Mouse (Mus musculus) midbrain, postnatal 0 days (tissue): ENCODE data around the gene Itga8. TPM values are rescaled to one million over a fixed set of nuclear protein-coding genes. Genes with fewer than 3 reads are reported as not detected.

Experiments used
- ATAC-seq: fragments of 200-750 bp; cut with Nextera tagmentation; 2 replicates; pipeline ENCODE4 v1.8.0; 2017; ENCODE audit warnings: moderate number of reproducible peaks, mild to moderate bottlenecking, moderate TSS enrichment, moderate library complexity; ENCODE audit not compliant: low FRiP score
- DNase-seq: peaks from one replicate; pipeline ENCODE4 v3.0.0-alpha.2; 2015; ENCODE audit warnings: low spot score
- H3K27ac ChIP-seq: fragments of 300-500 bp; sonication (generic); 2 replicates; pipeline ENCODE4 v1.5.1; 2014; ENCODE audit warnings: low read depth, mild to moderate bottlenecking, low read length, mixed read lengths
- H3K27me3 ChIP-seq: fragments of 300-500 bp; sonication (generic); 2 replicates; pipeline ENCODE4 v1.6.1; 2014; ENCODE audit warnings: low read length, control low read depth, mixed read lengths; ENCODE audit not compliant: insufficient read depth
- H3K36me3 ChIP-seq: fragments of 300-500 bp; sonication (generic); 2 replicates; pipeline ENCODE4 v1.6.1; 2014; ENCODE audit warnings: low read length, control low read depth, mixed read lengths; ENCODE audit not compliant: insufficient read depth
- H3K4me1 ChIP-seq: fragments of 300-500 bp; sonication (generic); 2 replicates; pipeline ENCODE4 v1.6.1; 2014; ENCODE audit warnings: mild to moderate bottlenecking, control low read depth, antibody characterized with exemption, low read length, mixed read lengths; ENCODE audit not compliant: insufficient read depth
- H3K4me2 ChIP-seq: fragments of 300-500 bp; sonication (generic); 2 replicates; pipeline ENCODE4 v1.6.1; 2014; ENCODE audit warnings: low read depth, mild to moderate bottlenecking, low read length, mixed read lengths; ENCODE audit not compliant: poor library complexity, severe bottlenecking
- H3K4me3 ChIP-seq: fragments of 300-500 bp; sonication (generic); 2 replicates; pipeline ENCODE4 v1.5.1; 2014; ENCODE audit warnings: low read depth, mild to moderate bottlenecking, low read length, moderate library complexity
- H3K9ac ChIP-seq: fragments of 300-500 bp; sonication (generic); replicated peaks from 2 replicates; pipeline ENCODE4 v1.6.1; 2014; ENCODE audit warnings: mild to moderate bottlenecking, low read length, moderate library complexity, mixed read lengths; ENCODE audit not compliant: poor library complexity, severe bottlenecking
- H3K9me3 ChIP-seq: fragments of 300-500 bp; sonication (generic); 2 replicates; pipeline ENCODE4 v1.6.1; 2016; ENCODE audit warnings: low read length, control low read depth
- CTCF ChIP-seq: IDR thresholded peaks from 2 replicates; pipeline ENCODE4 v1.5.1; 2016; ENCODE audit warnings: antibody characterized with exemption, mild to moderate bottlenecking
- WGBS: fragments of 180-500 bp; shearing (Covaris S2); extraction: QIAGEN DNeasy Blood & Tissue Kit; methylation state at CpG from one replicate; pipeline ENCODE4 v1.1.7; 2014; 5-methylcytosine and 5-hydroxymethylcytosine counted together
- polyA plus RNA-seq: library from polyadenylated mRNA; unstranded; fragments of >200 nt; fragmentation: Nextera tagmentation; extraction: Ambion mirVana; gene quantifications from 2 replicates; pipeline ENCODE4 v1.2.1, GENCODE M21; 2015
- total RNA-seq: library from RNA; depleted of rRNA; stranded (reverse); fragments of >200 nt; gene quantifications from 2 replicates; pipeline ENCODE4 v1.2.3, GENCODE M21; 2014

Itga8 gene
- total and polyA plus RNA-seq, 2 experiments from 2014 or later = 1.3 to 5.4 TPM

DNA sequence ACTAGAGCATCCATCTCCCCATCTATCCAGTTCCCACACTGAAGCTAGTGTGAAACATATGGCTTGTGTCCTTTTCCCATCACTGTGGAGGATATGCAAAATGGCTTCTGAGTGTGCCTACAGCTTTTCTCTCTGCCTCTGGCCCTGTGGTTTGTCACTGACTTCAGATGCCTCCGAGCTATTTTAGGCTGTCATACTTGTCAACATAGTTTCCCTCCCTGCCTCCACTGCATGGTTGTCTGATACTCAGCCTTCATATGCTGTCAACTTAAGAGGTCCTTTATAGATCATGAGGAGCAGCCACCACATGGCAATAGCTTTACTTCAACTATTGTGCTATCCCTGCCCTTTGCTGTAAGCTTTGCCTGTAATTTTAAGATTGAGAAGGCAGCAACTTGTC is 75.4 kb downstream of the Itga8 start:
- Histone ChIP-seq H3K27me3 (no peaks in the 10 kb centered on the region), H3K27ac (no peak overlapping the region), H3K9ac (no peak overlapping the region), H3K4me1 (no peaks in the 10 kb centered on the region), H3K4me3 (no peak overlapping the region), H3K9me3 (no peaks in the 10 kb centered on the region), H3K36me3 (no peaks in the 10 kb centered on the region), H3K4me2 (no peak overlapping the region)
- no peak for DNase-seq
- TF ChIP-seq CTCF = no peak
- no peak for ATAC-seq
- 85% methylated on average over 1 of the region's 1 CpGs for WGBS

DNA sequence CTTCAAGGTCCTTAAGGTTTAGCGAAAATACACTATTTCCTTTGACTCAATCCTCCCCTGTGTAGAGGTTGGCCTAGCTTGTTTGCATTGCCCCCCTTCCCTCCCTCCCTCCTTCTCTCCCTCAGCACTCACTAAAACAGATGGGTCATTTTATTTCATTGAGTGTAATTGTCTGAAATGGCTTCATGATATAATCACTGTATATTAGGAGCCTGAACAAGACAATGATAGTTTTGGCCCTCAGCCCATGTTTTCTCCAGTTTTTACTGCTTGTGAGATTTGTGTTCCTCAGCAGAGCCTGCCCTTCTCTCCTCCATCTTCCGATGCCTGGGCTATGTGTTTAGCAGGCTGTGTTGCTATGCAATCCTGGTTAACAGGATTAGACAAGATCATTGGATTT is 80.1 kb downstream of the Itga8 start:
- no peak overlapping the region for H3K4me2 ChIP-seq
- no peaks in the 10 kb centered on the region for H3K27me3 ChIP-seq
- H3K9ac ChIP-seq = no peak overlapping the region
- 63% methylated on average over 2 of the region's 2 CpGs for WGBS
- DNase-seq (peak; percentile 24), ATAC-seq (no peak)
- no peaks in the 10 kb centered on the region for H3K36me3 ChIP-seq
- H3K9me3 ChIP-seq = no peaks in the 10 kb centered on the region
- no peak for TF ChIP-seq CTCF
- H3K4me3 ChIP-seq = no peak overlapping the region
- no peak overlapping the region for H3K27ac ChIP-seq
- no peaks in the 10 kb centered on the region for H3K4me1 ChIP-seq

GRCm38 (mm10) chr2:12213464-12213790 is 88.3 kb downstream of the Itga8 start:
- Histone ChIP-seq H3K27ac (no peak overlapping the region), H3K36me3 (no peaks in the 10 kb centered on the region), H3K27me3 (no peaks in the 10 kb centered on the region), H3K9me3 (no peaks in the 10 kb centered on the region), H3K4me1 (no peaks in the 10 kb centered on the region), H3K9ac (no peak overlapping the region), H3K4me3 (no peak overlapping the region), H3K4me2 (no peak overlapping the region)
- no peak for TF ChIP-seq CTCF
- DNase-seq (no peak), ATAC-seq (no peak)
- 63% methylated on average over 4 of the region's 4 CpGs for WGBS

GRCm38 (mm10) chr2:12212662-12213463 is 88.9 kb downstream of the Itga8 start:
- WGBS = 64% methylated on average over 3 of the region's 3 CpGs
- H3K4me1 ChIP-seq = no peaks in the 10 kb centered on the region
- H3K9ac ChIP-seq = no peak overlapping the region
- no peaks in the 10 kb centered on the region for H3K36me3 ChIP-seq
- ATAC-seq (no peak), DNase-seq (no peak)
- no peak overlapping the region for H3K27ac ChIP-seq
- H3K9me3 ChIP-seq = no peaks in the 10 kb centered on the region
- H3K4me2 ChIP-seq = no peak overlapping the region
- no peak overlapping the region for H3K4me3 ChIP-seq
- no peaks in the 10 kb centered on the region for H3K27me3 ChIP-seq
- TF ChIP-seq CTCF = no peak

GRCm38 (mm10) chr2:12208142-12208541 is 93.6 kb downstream of the Itga8 start:
- WGBS = 79% methylated on average over 6 of the region's 6 CpGs
- Histone ChIP-seq H3K9me3 (no peaks in the 10 kb centered on the region), H3K9ac (no peak overlapping the region), H3K27ac (no peak overlapping the region), H3K27me3 (no peaks in the 10 kb centered on the region), H3K36me3 (no peaks in the 10 kb centered on the region), H3K4me1 (no peaks in the 10 kb centered on the region), H3K4me3 (no peak overlapping the region), H3K4me2 (no peak overlapping the region)
- no peak for TF ChIP-seq CTCF
- ATAC-seq (no peak), DNase-seq (no peak)

- no peaks in the 10 kb centered on the region for H3K9me3 ChIP-seq
- no peaks in the 10 kb centered on the region for H3K27me3 ChIP-seq
- H3K36me3 ChIP-seq = no peaks in the 10 kb centered on the region
- WGBS = 75% methylated on average over 5 of the region's 5 CpGs
- no peak overlapping the region for H3K9ac ChIP-seq
- TF ChIP-seq CTCF = no peak
- no peak for ATAC-seq
- no peak for DNase-seq
- no peak overlapping the region for H3K4me2 ChIP-seq
- H3K4me1 ChIP-seq = no peaks in the 10 kb centered on the region
- H3K4me3 ChIP-seq = no peak overlapping the region
- H3K27ac ChIP-seq = no peak overlapping the region
Observed at GRCm38 (mm10) chr2:12206353-12206752, 95.4 kb downstream of the Itga8 start.
